Mouse (Mus musculus) granulocyte monocyte progenitor cell, adult 5-6 weeks (primary cell): Measurements from ENCODE around the gene Bend6. TPM values are rescaled to one million over a fixed set of nuclear protein-coding genes. Genes with fewer than 3 reads are reported as not detected.

Experiments used
- ATAC-seq: replicated peaks from 2 replicates; pipeline ENCODE4 v1.8.0; 2016; ENCODE audit warnings: mild to moderate bottlenecking, moderate TSS enrichment, inconsistent platforms; ENCODE audit not compliant: poor library complexity, severe bottlenecking
- total RNA-seq, 2 experiments: library from RNA; stranded (forward) in 1 of 2; stranded (reverse) in 1 of 2; fragments of 200-712, 200-1000 nt in 1 of 2; fragments of >200 nt in 1 of 2; fragmentation: Nextera tagmentation in 1 of 2; gene quantifications; 2 replicates each; pipeline ENCODE4 v1.2.3; 2014 to 2017

Bend6 gene
- total RNA-seq, 2 experiments from 2014 or later: not detected

- ATAC-seq: peak; percentile 95
These were observed 93.5 kb downstream of the Bend6 start, which contains the start of gene Zfp451 for GRCm38 (mm10) chr1:33813868-33814794. TSS of gene Zfp451 (minus strand) at chr1:33814595.

GRCm38 (mm10) chr1:33813495-33813867 lies 94.1 kb downstream of the Bend6 start:
- ATAC-seq: peak; percentile 30

GRCm38 (mm10) chr1:33803323-33803722 lies 104.3 kb downstream of the Bend6 start:
- ATAC-seq: no peak

Other genes starting within 250 kb of the Bend6 start
- 77.0 and 93.7 TPM in 2 replicates for gene Prim2, start 238.0 kb downstream of the Bend6 start, total RNA-seq (2014; fragmentation: Nextera tagmentation)
- 86.3 and 90.7 TPM in 2 replicates for gene Prim2, start 238.0 kb downstream of the Bend6 start, total RNA-seq (2017)
- 3.6 and 8.4 TPM in 2 replicates for gene Rab23, start 187.9 kb downstream of the Bend6 start, total RNA-seq (2014; fragmentation: Nextera tagmentation)
- gene Rab23, start 187.9 kb downstream of the Bend6 start, total RNA-seq (2017): 2.3 and 2.4 TPM in 2 replicates
- 27.4 and 28.0 TPM in 2 replicates for gene Bag2, start 150.0 kb downstream of the Bend6 start, total RNA-seq (2014; fragmentation: Nextera tagmentation)
- gene Bag2, start 150.0 kb downstream of the Bend6 start, total RNA-seq (2017): 25.5 and 26.5 TPM in 2 replicates
- gene Zfp451, start 93.2 kb downstream of the Bend6 start, total RNA-seq (2014; fragmentation: Nextera tagmentation): 29.3 and 35.0 TPM in 2 replicates
- gene Zfp451, start 93.2 kb downstream of the Bend6 start, total RNA-seq (2017): 23.9 and 30.5 TPM in 2 replicates
- gene Dst, start 409 bp upstream of the Bend6 start, total RNA-seq (2014; fragmentation: Nextera tagmentation): 0.49 and 0.81 TPM in 2 replicates
- 0.31 and 0.78 TPM in 2 replicates for gene Dst, start 409 bp upstream of the Bend6 start, total RNA-seq (2017)